Mouse (Mus musculus): ENCODE results near the gene Olfr1239.

The Olfr1239 gene

DNA sequence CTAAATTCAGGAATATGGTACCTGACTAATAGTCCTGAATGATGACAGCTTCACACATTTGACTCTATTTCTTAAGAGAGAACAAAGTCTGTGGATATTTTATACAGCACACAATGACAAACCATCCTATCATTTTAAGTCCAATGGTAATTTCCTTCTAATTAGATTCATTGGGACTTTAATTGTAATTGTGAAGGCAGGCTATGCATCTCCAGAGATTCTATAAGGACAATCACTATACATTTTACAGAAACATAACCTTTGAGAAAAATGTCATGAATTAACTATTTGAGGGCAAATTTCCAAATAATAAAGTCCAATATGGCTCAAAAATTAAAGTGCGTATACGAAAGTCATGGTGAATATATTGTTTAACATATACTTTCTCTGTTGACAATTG is at the start of gene Olfr1239:
Gene Olfr1239 (minus strand): TSS at position 101 of the 400 bp plus-strand sequence.
- DNase-seq (ENCODE audit: low spot score): no peak

DNA sequence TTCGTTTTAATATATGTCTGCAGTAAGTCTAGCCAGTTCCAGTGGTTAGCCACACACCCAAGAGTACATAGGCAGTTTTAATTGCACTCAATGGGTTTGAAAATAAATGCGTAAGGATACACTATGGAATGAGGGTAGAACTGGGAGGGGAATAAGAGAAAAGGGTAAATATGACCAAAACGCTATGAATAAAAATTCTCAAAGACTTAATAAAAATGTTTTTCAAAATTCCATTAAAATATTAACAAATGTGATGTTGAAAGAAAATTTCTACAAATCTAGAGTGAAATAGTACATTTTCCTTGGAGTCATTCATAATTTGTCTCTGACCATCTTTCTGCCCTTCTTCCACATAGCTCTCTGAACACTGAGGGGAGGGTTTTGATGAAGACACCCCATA is 22.7 kb upstream of the Olfr1239 start, which contains the start of gene Olfr1240:
Gene Olfr1240 (minus strand): TSS at position 101 of the 400 bp plus-strand sequence.
- no peak for DNase-seq (ENCODE audit: low spot score)

DNA sequence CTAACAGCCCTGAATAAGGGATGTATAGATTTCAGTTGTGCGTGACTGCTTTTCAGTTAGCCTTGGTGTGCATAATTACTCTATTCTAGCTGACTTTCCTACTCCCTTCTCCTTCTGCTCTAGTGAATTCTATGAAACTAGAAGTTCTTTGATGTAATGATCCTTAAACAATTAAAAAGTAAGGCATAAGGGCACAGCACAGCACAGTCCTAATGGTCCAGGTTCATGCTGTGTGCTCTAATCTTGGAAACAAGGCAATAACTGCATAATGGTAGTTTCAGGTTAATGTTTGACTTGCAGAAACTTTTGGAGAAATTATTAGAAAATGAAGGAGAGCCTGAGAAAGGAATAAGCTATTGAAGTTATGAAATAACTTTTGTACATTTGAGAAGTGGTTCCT is 5.7 kb downstream of the Olfr1239 start:
- no peak for DNase-seq (ENCODE audit: low spot score)

DNA sequence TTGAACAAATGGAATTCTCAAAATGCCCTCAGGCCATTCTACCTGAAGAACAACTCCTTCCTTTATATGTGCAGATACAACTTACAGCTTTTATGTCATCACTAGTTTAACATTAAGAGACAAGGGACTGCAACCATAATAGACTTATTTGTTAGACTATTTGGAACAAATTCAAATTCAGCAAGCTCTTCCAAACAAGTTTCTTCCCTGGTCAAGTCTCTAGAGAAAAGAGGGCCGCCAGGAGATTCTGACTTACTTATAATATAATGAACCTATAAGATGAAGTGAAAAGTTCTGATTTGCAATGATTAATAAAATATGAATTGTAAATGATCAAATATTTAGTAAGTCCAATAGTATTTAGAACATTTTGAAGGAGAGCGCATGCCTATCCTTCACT is 10.6 kb downstream of the Olfr1239 start, which contains the start of gene Olfr1238:
Gene Olfr1238 (minus strand): TSS at position 101 of the 400 bp plus-strand sequence.
- no peak for DNase-seq (ENCODE audit: low spot score)

DNA sequence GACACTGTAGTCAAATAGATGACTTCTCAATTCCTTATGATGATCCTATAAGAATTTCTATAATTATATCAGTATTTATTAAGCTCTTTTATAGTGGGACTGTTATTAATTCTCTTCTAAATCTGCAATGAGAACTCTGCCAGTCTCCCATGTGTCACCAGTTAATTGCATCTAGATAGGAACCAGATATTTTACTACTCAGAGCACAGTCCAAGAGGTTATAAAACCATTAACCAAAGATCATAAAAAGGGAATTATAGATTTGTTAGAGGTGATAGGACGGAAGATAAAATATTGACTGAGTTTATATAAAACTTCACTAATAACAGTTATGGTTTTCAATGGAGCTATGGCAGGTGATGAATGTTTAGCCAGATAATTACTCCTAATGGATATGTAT is 19.3 kb downstream of the Olfr1239 start:
- DNase-seq (ENCODE audit: low spot score): no peak

All from embryo, embryonic 10.5 days (tissue).